Mouse (Mus musculus) liver, postnatal 0 days (tissue): ENCODE results near the gene Bclaf3. TPM values are rescaled to one million over a fixed set of nuclear protein-coding genes. Genes with fewer than 3 reads are reported as not detected.
A peak's percentile ranks its signal among the peaks of the same experiment; 100 is the strongest.

Source experiments
- ATAC-seq: fragments of 200-750 bp; cut with Nextera tagmentation; 2 replicates; pipeline ENCODE4 v1.8.0; 2017; ENCODE audit warnings: mild to moderate bottlenecking, moderate library complexity
- DNase-seq: peaks from one replicate; pipeline ENCODE4 v3.0.0-alpha.2; 2016
- H3K27ac ChIP-seq: fragments of 300-500 bp; sonication (generic); 2 replicates; pipeline ENCODE4 v1.5.1; 2014; ENCODE audit warnings: antibody characterized with exemption, moderate library complexity, mild to moderate bottlenecking, low read depth
- H3K27me3 ChIP-seq: fragments of 300-500 bp; sonication (generic); 2 replicates; pipeline ENCODE4 v1.6.1; 2014; ENCODE audit warnings: low read length, control low read depth, mixed read lengths; ENCODE audit not compliant: insufficient read depth
- H3K36me3 ChIP-seq: fragments of 300-500 bp; sonication (generic); replicated peaks from 2 replicates; pipeline ENCODE4 v1.6.1; 2014; ENCODE audit warnings: mild to moderate bottlenecking, control low read depth, low read length, moderate library complexity, mixed read lengths; ENCODE audit not compliant: insufficient read depth
- H3K4me1 ChIP-seq: fragments of 300-500 bp; sonication (generic); 2 replicates; pipeline ENCODE4 v1.6.1; 2014; ENCODE audit warnings: antibody characterized with exemption, mild to moderate bottlenecking, control low read depth; ENCODE audit not compliant: insufficient read depth
- H3K4me2 ChIP-seq: fragments of 300-500 bp; sonication (generic); 2 replicates; pipeline ENCODE4 v1.6.1; 2014; ENCODE audit warnings: low read depth, mild to moderate bottlenecking, low read length, moderate library complexity, mixed read lengths
- H3K4me3 ChIP-seq: fragments of 300-500 bp; sonication (generic); 2 replicates; pipeline ENCODE4 v1.5.1; 2014; ENCODE audit warnings: low read depth, low read length
- H3K9ac ChIP-seq: fragments of 300-500 bp; sonication (generic); replicated peaks from 2 replicates; pipeline ENCODE4 v1.6.1; 2014; ENCODE audit warnings: mild to moderate bottlenecking, moderate library complexity
- H3K9me3 ChIP-seq: fragments of 300-500 bp; sonication (generic); 2 replicates; pipeline ENCODE4 v1.6.1; 2016; ENCODE audit warnings: mild to moderate bottlenecking, control low read depth, low read length, mixed read lengths
- CTCF ChIP-seq: sonication (generic); IDR thresholded peaks from 2 replicates; pipeline ENCODE4 v1.5.1; 2016; ENCODE audit warnings: antibody characterized with exemption, low read depth
- EP300 ChIP-seq: IDR thresholded peaks from 2 replicates; pipeline ENCODE4 v1.6.1; 2016; ENCODE audit warnings: antibody characterized with exemption, low read depth, mild to moderate bottlenecking
- WGBS: fragments of 180-500 bp; shearing (Covaris S2); extraction: QIAGEN DNeasy Blood & Tissue Kit; methylation state at CpG from one replicate; pipeline ENCODE4 v1.1.7; 2014; ENCODE audit not compliant: insufficient replicate concordance; 5-methylcytosine and 5-hydroxymethylcytosine counted together
- polyA plus RNA-seq: library from polyadenylated mRNA; unstranded; fragments of >200 nt; fragmentation: Nextera tagmentation; extraction: Ambion mirVana; gene quantifications from 2 replicates; pipeline ENCODE4 v1.2.1, GENCODE M21; 2015

Gene Bclaf3
- polyA plus RNA-seq, 1 experiment from 2014 or later, result 4.6 TPM

DNA sequence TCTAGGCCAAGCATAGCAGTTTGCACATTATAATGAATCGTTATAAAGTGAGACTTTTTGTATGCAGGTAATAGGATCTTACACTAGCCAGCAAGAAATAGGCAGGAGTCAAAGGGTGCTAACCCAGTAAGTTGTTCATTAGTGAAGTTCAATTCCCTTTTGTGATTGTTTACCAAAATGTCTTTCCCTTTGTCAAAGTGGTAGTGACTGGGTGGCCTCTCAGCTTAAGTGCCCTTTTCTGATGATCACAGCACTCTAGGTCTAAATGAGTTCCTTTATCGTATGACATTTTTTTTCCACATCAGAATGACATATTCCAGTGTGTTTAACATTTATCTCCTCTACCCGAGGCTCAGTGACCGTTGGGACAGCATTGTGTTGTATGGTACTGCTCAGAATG, 102.1 kb downstream of the Bclaf3 start:
- TF ChIP-seq CTCF (no peak), EP300 (no peak)
- H3K4me1 ChIP-seq, result peaks cover 6% of the 10 kb centered on the region
- H3K27me3 ChIP-seq, result 0 out of 2 replicates have a peak, but pooled peaks cover 6% of the 10 kb centered on the region
- no peak overlapping the region for H3K9ac ChIP-seq
- H3K4me3 ChIP-seq, result peak overlapping the region; percentile 60
- H3K27ac ChIP-seq, result no peak overlapping the region
- H3K9me3 ChIP-seq, result no peaks in the 10 kb centered on the region
- 28% methylated on average over 4 of the region's 4 CpGs for WGBS
- ATAC-seq (no peak), DNase-seq (no peak)
- no peaks in the 10 kb centered on the region for H3K36me3 ChIP-seq
- peak overlapping the region; percentile 81 for H3K4me2 ChIP-seq

- ATAC-seq (no peak), DNase-seq (no peak)
- Histone ChIP-seq H3K27ac (no peak overlapping the region), H3K9ac (no peak overlapping the region), H3K4me1 (peaks cover 6% of the 10 kb centered on the region), H3K36me3 (no peaks in the 10 kb centered on the region), H3K27me3 (0 out of 2 replicates have a peak, but pooled peaks cover 6% of the 10 kb centered on the region), H3K4me3 (no peak overlapping the region), H3K4me2 (peak overlapping the region; percentile 81; the same call in 1 of the 2 replicates), H3K9me3 (no peaks in the 10 kb centered on the region)
- WGBS, result 42% methylated on average over 2 of the region's 2 CpGs
- TF ChIP-seq CTCF, result no peak
- TF ChIP-seq EP300, result no peak
Measured at GRCm38 (mm10) chrX:159629203-159629602, 102.7 kb downstream of the Bclaf3 start.

DNA sequence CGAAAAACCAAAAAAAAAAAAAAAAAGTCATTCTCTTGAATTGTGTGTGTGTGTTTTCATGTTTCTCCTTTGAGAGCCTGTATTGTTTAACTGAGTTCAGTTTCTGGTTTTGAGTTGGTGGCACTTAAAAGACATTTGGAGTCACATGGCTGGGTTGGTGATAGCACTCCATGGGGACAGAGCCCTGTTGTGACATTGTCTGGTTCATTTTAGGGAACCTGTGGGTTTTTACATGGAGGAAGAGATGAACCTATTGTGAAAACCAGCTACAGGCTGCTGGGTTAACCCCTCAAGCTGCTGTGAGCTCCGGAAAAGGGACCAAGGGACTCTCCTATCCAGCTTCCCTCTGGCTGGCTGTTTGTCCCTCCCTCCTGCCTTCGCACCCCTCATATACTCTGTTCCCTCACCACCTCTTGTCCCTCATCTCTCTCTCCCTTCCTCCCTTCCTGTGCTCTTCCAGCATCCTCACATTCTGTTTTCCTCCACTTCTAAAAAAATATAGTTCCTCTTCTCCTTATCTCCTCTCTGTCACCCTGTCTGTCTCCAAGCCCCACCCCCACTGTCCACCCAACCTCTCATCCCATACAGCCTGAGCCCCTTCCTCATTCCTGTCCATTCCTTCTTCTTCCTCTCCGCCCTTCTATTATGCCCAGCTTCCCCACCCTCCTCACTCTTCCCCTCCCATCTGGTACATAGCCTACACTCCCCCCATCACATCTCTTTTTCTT, 112.2 kb downstream of the Bclaf3 start:
- H3K9ac ChIP-seq, result no peak overlapping the region
- H3K27me3 ChIP-seq, result no peaks in the 10 kb centered on the region
- H3K4me3 ChIP-seq, result no peak overlapping the region
- no peaks in the 10 kb centered on the region for H3K36me3 ChIP-seq
- no peak overlapping the region for H3K27ac ChIP-seq
- H3K4me2 ChIP-seq, result no peak overlapping the region
- ATAC-seq (peak; percentile 62), DNase-seq (no peak)
- no peak for TF ChIP-seq CTCF
- no peak for TF ChIP-seq EP300
- 42% methylated on average over 4 of the region's 4 CpGs for WGBS
- no peaks in the 10 kb centered on the region for H3K9me3 ChIP-seq
- no peaks in the 10 kb centered on the region for H3K4me1 ChIP-seq

DNA sequence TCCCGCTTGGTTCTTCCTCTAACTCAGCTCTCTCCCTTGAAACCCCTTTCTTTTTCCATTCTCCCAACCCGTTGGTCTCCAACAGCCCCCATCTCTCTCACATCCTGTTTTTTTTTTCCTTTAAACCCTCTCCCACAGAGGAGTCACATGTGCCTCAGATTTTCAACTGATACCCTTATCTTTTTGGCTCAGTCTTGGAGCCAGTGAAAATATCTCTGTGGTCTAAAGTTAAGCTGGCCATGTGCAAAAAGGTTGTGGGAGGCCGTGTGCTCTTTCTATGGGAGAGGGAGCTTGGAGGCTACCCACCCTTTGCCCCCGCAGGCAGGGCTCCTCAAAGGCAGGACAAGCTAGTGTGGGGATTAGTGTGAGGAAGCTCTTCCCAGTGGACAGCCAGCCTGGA, 113.5 kb downstream of the Bclaf3 start:
- Histone ChIP-seq H3K27ac (no peak overlapping the region), H3K9ac (no peak overlapping the region), H3K36me3 (no peaks in the 10 kb centered on the region), H3K4me1 (no peaks in the 10 kb centered on the region), H3K4me2 (no peak overlapping the region), H3K27me3 (no peaks in the 10 kb centered on the region), H3K4me3 (no peak overlapping the region), H3K9me3 (no peaks in the 10 kb centered on the region)
- DNase-seq, result no peak
- ATAC-seq, result no peak
- TF ChIP-seq EP300 (no peak), CTCF (no peak)
- WGBS, result 43% methylated on average over 4 of the region's 4 CpGs

Other genes starting within 250 kb of the Bclaf3 start
- 43.8 and 49.1 TPM in 2 replicates for gene Eif1ax, start 154.5 kb upstream of the Bclaf3 start, polyA plus RNA-seq
- not detected in 2 replicates for gene Map7d2, start 112.1 kb upstream of the Bclaf3 start, polyA plus RNA-seq
- gene Sh3kbp1, start 100.6 kb downstream of the Bclaf3 start, polyA plus RNA-seq, result 9.0 and 9.7 TPM in 2 replicates